Mouse (Mus musculus): Measurements from ENCODE around the gene Bend3.

The Bend3 gene

DNA sequence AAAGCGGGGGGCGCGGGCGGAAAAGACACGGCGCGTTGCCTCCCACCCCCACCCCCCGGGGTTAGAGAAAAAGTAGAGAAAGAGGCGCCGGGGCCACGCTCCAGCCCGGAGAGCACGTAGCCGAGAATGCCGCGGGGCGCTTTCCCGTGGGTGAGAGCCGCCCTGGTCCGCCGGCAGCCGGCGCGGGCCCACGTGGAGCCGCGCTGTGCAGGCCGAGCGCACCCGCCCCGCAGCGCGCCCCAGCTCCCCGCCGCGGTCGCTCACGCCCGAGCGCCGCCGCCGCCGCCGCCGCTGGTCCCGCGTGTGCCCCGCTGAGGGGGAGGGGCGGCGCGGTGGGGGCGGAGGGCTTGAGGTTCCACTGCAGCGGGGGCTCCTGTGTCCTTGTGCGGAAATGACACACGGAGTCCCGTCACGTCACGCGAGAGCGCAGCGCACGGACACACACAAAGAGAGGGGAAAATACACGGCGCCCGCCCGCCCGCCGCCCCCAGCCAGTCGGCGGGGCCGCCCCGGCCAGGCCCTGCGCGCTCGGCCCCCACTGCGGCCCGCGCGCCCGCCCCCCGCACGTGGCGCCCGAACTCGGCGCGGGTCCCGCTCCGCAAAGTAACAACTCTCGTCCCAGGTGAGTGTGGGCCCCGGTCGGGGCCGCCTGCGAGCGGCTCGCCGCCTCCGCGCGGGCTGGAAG, at the start of gene Bend3:
Bend3 (plus strand) TSS at position 81 of the 685 bp plus-strand sequence.
- POLR2A ChIA-PET = interaction anchor here in 3 of 4 experiments (0.6 to 4.6 kb wide), 19 partner anchors 9 to 1714 kb away, joined by 3 to 35 read pairs (median 10); partner anchors contain the start of gene 1700021F05Rik (in 2 of the 3)
- CTCF ChIA-PET = interaction anchor here in 1 of 4 experiments (1.5 kb wide), 1 partner anchor 16 kb away, joined by 3 read pairs; no protein-coding TSS in a partner anchor

- ChIA-PET CTCF (no interaction called here), POLR2A (interaction anchor here in 1 of 4 experiments (1.2 kb wide), 1 partner anchor 46 kb away, joined by 3 read pairs; no protein-coding TSS in a partner anchor)
These were observed 48.0 kb upstream of the Bend3 start for GRCm38 (mm10) chr10:43430606-43431005.

DNA sequence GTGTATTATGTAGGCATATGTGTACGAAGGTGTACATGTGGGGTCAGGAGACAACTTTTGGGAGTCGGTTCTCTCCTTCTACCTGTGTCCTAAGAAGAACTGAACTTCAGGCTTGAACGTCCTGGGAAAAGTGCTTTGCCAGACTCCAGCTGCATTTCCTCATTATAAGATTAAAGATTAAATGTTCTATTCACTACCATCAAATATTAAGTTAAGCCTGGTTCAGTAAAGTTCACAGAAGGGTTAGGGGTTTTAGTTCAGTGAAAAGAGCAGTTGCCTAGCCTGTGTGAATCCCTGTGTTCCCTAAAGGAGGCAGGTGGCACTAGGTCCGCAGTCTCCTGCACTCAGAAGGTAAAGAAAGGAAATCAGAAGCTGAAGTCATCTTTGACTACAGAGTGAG, 44.3 kb upstream of the Bend3 start:
- CTCF ChIA-PET = no interaction called here

DNA sequence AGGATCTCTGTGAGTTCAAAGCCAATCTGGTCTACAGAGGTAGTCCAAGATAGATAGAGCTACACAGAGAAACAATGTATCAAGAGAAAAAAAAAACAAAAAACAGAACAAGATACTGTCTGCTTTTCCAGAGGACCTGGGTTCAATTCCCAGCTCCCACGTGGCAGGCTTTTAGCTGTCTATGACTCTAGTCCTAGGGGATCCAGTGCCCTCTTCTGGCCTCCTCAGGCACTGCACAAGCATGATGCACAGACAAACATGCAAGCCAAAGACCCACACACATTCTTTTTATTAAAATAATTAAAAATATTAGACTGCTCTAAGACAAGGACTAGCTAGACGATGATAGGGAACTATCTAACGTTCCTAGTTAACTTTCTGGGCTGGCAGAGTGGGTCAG, 42.9 kb upstream of the Bend3 start:
- CTCF ChIA-PET = interaction anchor here in 2 of 4 experiments (0.6 to 1.7 kb wide), 3 partner anchors 17 to 1558 kb away, joined by 3 to 5 read pairs (median 3); no protein-coding TSS in a partner anchor
- POLR2A ChIA-PET = interaction anchor here in 3 of 4 experiments (0.5 to 2.0 kb wide), 5 partner anchors 11 to 1599 kb away, joined by 3 to 5 read pairs (median 3); no protein-coding TSS in a partner anchor

More for the DNA sequence above, 44.3 kb upstream of the Bend3 start:
- POLR2A ChIA-PET = interaction anchor here in 2 of 4 experiments (0.9 to 1.0 kb wide), 2 partner anchors 10 to 108 kb away, joined by 3 read pairs; no protein-coding TSS in a partner anchor

DNA sequence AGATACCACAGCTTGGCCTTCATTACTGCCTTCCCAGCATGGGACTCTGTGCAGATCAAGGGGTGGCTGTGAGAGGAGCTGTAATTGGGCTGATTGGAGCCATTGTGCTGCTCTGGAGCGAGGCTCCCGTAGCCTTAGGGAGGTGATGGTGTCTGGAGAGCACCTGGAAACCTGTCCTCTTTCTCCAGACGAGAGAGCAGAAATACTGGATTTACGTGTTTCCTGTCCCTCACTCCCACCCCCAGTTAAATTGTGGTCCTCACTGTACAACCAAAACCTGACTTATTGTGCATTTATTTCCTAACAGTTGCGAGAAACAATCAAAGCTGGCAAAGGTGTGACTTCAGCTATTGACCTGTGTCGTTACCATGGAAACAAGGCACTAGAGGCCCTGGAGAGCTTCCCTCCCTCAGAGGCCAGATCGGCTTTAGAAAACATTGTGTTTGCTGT, 39.1 kb upstream of the Bend3 start:
- CTCF ChIA-PET = interaction anchor here in 3 of 4 experiments (1.0 to 1.8 kb wide), 4 partner anchors 12 to 35 kb away, joined by 3 to 9 read pairs (median 4); no protein-coding TSS in a partner anchor
- POLR2A ChIA-PET = interaction anchor here in 3 of 4 experiments (0.5 to 2.8 kb wide), 17 partner anchors 9 to 1330 kb away, joined by 3 to 12 read pairs (median 3); partner anchors contain the start of gene Bend3 (in 1 of the 3)

- CTCF ChIA-PET = interaction anchor here in 3 of 4 experiments (1.0 to 1.8 kb wide), 4 partner anchors 12 to 35 kb away, joined by 3 to 9 read pairs (median 4); no protein-coding TSS in a partner anchor
- POLR2A ChIA-PET = interaction anchor here in 3 of 4 experiments (0.5 to 2.8 kb wide), 15 partner anchors 9 to 1331 kb away, joined by 3 to 12 read pairs (median 3); partner anchors contain the start of gene Bend3 (in 1 of the 3)
These were observed 38.6 kb upstream of the Bend3 start for GRCm38 (mm10) chr10:43440050-43440449.

GRCm38 (mm10) chr10:43440981-43441740, 37.5 kb upstream of the Bend3 start:
- ChIA-PET CTCF (interaction anchor here in 2 of 4 experiments (0.6 to 0.7 kb wide), 2 partner anchors 11 to 1506 kb away, joined by 3 read pairs; no protein-coding TSS in a partner anchor), POLR2A (interaction anchor here in 2 of 4 experiments (0.6 to 2.3 kb wide), 5 partner anchors 8 to 437 kb away, joined by 3 to 12 read pairs (median 3); no protein-coding TSS in a partner anchor)

- CTCF ChIA-PET = no interaction called here
- POLR2A ChIA-PET = interaction anchor here in 1 of 4 experiments (0.6 to 2.2 kb wide), 2 partner anchors 9 to 61 kb away, joined by 3 to 12 read pairs; no protein-coding TSS in a partner anchor
These were observed 30.0 kb upstream of the Bend3 start for GRCm38 (mm10) chr10:43448656-43449055.

DNA sequence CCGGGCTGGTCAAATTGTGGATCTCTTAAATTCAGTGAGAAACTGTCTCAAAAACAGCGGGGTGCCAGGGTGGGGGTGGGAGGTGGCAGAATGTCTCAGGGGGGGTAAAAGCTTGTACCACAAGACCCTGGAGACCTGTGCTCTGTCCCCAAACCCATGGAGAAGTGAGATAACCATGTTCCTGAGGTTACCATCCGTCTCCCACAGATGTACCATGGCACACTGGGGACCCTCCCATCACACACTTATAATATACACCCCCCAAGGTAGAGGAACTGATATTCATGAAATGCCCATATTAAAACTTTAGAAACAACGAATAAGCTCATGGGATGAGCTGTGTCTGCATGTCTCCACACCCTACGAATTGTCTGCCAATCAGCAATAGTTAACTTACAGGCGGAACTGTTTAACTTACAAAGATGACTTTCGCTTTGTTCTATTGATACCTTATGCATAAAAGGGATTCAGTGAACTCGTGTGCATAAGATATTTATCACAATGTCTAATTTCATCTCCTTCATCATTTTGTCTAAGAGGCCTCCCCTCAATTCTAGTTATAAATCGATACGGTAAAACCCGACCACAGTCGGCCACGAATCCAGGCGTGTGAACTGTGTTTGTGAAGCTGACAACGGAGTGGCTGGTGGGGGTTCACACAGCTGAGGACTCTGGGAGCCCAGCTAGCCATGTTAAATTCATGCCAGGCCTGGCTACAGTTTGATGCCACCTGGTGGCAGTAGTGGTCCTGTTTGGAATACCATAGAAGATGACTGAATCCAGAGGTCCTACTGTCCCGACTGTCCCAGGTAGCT, 26.6 kb upstream of the Bend3 start:
- ChIA-PET CTCF (interaction anchor here (0.6 to 2.2 kb wide), 25 partner anchors 10 to 736 kb away, joined by 3 to 9 read pairs (median 3); partner anchors contain the start of gene 1700021F05Rik (in 1 of the 4)), POLR2A (interaction anchor here in 2 of 4 experiments (0.6 to 1.9 kb wide), 8 partner anchors 12 to 230 kb away, joined by 3 to 10 read pairs (median 5); partner anchors contain the start of gene Bend3 (in 1 of the 2))

DNA sequence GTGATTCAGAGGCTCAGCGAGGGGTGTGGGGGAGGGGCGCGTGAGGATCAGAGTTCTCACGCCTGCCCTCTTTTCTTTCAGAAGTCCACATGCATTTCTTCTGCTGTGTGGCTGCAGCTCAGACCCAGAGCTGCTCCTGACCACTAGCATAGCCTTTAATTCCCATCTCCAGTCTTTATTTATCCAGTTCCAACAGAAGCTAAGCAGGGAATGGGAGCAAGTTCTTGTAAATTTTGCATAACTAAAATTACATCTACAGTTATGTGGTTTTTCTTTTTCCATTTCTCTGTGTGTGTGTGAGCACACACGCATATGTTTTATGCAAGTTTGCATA, 26.0 kb upstream of the Bend3 start:
- POLR2A ChIA-PET = interaction anchor here in 2 of 4 experiments (0.7 to 1.5 kb wide), 5 partner anchors 13 to 231 kb away, joined by 3 to 5 read pairs (median 5); partner anchors contain the start of gene Bend3 (in 1 of the 2)

DNA sequence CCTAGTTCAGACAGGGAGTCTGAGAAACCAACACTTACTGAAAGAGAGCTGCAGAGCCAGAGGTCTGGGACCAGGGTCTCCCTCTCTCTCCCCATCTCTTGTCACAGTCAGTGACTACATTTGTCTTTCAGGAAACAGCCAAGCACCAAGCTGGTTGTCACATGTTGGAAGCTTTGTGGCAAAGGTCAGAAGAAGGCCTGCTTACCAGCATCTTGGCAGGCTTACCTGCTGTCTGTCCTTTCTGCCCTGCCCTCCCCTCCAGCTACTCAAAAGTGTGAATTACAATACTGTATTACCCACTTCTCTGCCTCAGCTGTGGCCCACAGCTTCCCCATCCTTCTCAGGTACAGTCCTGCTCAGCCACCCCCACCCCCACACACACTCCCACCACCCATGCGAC, 24.4 kb upstream of the Bend3 start:
- CTCF ChIA-PET = interaction anchor here in 3 of 4 experiments (0.5 to 0.7 kb wide), 4 partner anchors 9 to 1328 kb away, joined by 3 to 8 read pairs (median 4); no protein-coding TSS in a partner anchor
- POLR2A ChIA-PET = interaction anchor here in 3 of 4 experiments (0.6 to 1.7 kb wide), 4 partner anchors 9 to 233 kb away, joined by 3 read pairs; partner anchors contain the start of gene Pdss2 (in 1 of the 3)

More for the DNA sequence above, 26.0 kb upstream of the Bend3 start:
- CTCF ChIA-PET = interaction anchor here (0.6 to 2.2 kb wide), 24 partner anchors 9 to 737 kb away, joined by 3 to 9 read pairs (median 3); partner anchors contain the start of gene 1700021F05Rik (in 1 of the 4)

- POLR2A ChIA-PET = interaction anchor here in 3 of 4 experiments (0.6 to 1.7 kb wide), 4 partner anchors 8 to 234 kb away, joined by 3 to 4 read pairs (median 3); partner anchors contain the start of genes Bend3 (in 1 of the 3) and Pdss2 (in 1 of the 3)
- CTCF ChIA-PET = interaction anchor here in 3 of 4 experiments (0.5 to 0.7 kb wide), 4 partner anchors 9 to 1328 kb away, joined by 3 to 8 read pairs (median 4); no protein-coding TSS in a partner anchor
These were observed 24.0 kb upstream of the Bend3 start for GRCm38 (mm10) chr10:43454671-43455070.

GRCm38 (mm10) chr10:43462821-43463220, 15.8 kb upstream of the Bend3 start:
- POLR2A ChIA-PET = interaction anchor here (0.6 to 3.0 kb wide), 7 partner anchors 8 to 536 kb away, joined by 3 to 9 read pairs (median 3); partner anchors contain the start of gene Bend3 (in 1 of the 4)
- CTCF ChIA-PET = interaction anchor here in 2 of 4 experiments (0.8 to 1.3 kb wide), 2 partner anchors 12 to 15 kb away, joined by 3 to 19 read pairs; partner anchors contain the start of gene Bend3 (in 1 of the 2)

DNA sequence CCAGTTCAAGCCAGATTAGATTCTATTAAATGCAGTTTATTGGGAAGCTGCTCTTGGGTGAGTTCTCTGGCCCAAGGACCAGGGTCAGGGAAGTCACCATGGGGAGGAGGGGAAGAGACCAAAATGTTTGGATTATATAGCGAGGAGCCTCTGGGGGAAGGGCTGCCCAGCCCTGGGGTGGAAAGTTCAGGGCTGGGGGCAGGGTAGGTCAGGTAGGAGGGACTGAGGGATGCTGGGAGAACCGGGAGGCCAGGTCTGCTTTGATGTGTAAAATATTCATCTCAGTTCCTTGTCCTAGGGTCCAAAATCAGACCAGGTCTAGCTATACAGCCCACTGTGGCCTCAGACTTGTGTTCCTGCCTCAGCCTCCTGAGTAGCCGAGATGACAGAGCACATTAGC, 15.4 kb upstream of the Bend3 start:
- ChIA-PET CTCF (interaction anchor here in 2 of 4 experiments (0.8 to 1.3 kb wide), 2 partner anchors 12 to 15 kb away, joined by 3 to 19 read pairs; partner anchors contain the start of gene Bend3 (in 1 of the 2)), POLR2A (interaction anchor here (0.6 to 3.0 kb wide), 7 partner anchors 9 to 536 kb away, joined by 3 to 9 read pairs (median 3); partner anchors contain the start of gene Bend3 (in 1 of the 4))

GRCm38 (mm10) chr10:43466223-43466622, 12.4 kb upstream of the Bend3 start:
- POLR2A ChIA-PET = interaction anchor here (0.5 to 4.1 kb wide), 17 partner anchors 8 to 769 kb away, joined by 3 to 35 read pairs (median 4); partner anchors contain the start of genes Bend3 (in 2 of the 4) and 1700021F05Rik (in 1 of the 4)
- CTCF ChIA-PET = interaction anchor here in 1 of 4 experiments (0.7 kb wide), 1 partner anchor 9 kb away, joined by 4 read pairs; no protein-coding TSS in a partner anchor

GRCm38 (mm10) chr10:43467659-43468058, 11.0 kb upstream of the Bend3 start:
- CTCF ChIA-PET = interaction anchor here in 2 of 4 experiments (0.5 to 1.1 kb wide), 3 partner anchors 9 to 499 kb away, joined by 3 read pairs; no protein-coding TSS in a partner anchor
- POLR2A ChIA-PET = interaction anchor here in 3 of 4 experiments (0.6 to 4.1 kb wide), 17 partner anchors 9 to 966 kb away, joined by 3 to 35 read pairs (median 4); partner anchors contain the start of genes Bend3 (in 2 of the 3) and Snx3 (in 1 of the 3)
